Mouse (Mus musculus): Measurements from ENCODE around the gene Serpine1.

Serpine1 gene

DNA sequence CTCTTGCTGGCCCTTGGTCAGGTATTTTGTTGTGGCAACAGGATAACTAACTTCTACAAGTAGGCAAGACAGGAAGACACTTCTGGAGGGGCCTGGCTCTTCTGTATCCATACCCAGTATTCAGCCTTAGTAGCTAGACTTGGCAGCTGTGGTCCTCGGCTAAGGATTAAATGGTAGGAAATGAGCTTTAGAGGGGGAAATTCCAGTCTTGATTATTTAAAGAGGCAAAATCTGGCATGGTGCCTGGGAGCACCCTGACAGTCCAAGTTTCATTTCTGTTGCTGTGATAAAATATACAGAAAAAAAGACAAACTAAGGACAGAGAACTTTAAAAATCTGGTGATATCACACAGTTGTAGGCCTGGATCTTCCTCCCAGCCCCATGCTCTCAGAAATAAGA is 24.0 kb upstream of the Serpine1 start:
- no peak for DNase-seq (ENCODE audit: low read depth, low spot score)

DNA sequence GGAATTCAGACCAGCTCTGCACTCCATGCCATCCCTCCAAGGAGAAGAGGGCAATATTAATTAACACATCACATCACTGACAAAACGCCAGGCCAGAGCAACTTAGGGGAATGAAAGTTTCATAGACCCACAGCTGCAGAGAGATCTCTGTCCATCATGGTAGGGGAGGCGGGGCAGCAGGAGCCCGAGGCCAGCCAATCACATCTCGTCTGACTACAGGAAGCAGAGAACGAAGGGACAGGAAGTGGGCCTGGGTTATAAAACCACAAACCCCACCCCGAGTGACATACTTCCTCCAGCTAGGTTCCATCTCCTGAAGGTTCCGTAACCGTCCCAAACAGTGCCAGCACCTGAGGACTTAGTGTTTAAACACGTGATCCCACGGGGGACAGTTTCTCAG is 23.1 kb upstream of the Serpine1 start:
- DNase-seq (ENCODE audit: low read depth, low spot score), result no peak

DNA sequence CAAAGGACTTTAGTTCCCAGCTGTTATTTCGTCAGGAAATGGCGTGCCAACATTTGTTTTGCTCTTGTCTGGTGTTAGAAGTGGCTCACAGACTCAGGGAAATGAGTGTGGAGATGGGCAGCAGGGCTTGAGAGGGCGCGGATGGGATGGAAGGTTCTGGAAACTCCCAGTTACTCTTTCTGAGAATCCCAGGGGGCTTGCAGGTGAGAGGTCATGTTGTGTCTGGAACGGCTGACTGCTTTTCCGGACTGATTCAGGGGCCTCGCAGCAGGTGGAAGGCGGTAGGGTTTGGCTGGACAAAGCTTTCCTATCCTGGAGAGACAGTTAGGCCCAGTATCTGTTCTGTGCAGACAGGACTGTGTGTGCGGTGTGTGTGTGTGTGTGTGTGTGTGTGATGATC is 21.7 kb upstream of the Serpine1 start:
- no peak for DNase-seq (ENCODE audit: low read depth, low spot score)

DNA sequence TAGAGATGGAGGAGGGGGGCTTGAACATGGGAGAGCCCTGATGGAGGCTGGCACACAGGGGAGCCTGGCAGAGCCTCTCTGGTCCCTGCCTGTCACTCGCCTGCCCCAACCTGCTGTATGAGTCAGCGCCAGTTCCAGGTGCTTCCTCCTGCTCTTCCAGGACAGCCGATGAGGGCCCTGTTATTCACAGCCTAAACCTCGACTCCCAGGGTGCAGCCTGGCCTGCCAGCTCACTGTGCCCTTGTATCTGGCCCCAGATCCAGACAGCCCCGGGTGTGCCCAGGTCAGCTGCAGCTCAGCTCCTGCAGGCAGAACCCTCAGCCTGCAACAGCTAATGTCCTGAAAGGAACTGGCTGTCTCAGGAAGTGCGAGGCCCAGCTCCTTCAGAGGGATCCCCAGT is 19.5 kb upstream of the Serpine1 start:
- DNase-seq (ENCODE audit: low read depth, low spot score), result no peak

DNA sequence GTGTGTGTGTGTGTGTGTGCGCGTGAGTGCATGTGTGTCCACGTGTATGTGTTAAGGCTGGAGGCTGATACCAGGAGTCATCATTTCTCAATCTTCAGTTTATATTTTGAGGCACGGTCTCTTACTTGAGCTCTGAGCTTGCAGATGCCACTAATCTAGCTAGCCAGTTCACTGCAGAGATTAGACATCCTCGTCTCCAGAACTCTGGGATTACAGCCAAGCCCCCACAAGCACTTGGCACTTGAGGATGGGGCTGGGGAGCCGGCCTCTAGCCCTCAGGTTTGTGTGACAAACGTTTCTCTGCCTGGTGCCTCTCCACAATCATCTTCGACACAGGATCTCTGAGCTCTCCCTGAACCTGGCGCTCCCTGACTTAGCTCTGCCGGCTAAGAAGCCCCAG is 18.8 kb upstream of the Serpine1 start:
- no peak for DNase-seq (ENCODE audit: low read depth, low spot score)

DNA sequence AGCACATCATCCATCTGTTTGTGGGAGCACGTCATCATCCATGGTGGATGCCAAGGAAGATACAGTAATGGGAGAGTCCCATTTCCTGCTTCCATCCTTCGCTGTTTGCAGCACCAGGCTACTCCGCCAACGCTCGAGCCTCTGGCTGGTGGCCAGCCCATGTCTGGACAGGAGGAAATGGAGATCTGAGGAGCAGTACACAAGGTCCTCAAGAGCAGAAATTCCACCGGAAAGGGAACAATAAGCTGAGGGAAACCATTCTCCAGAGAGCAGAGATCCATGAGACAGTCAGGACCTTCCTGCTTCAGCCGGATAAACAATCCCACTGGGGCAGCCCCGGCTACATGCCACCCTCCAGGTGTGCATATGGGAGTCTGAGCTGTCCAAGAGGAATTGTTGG is 15.3 kb upstream of the Serpine1 start:
- no peak for DNase-seq (ENCODE audit: low read depth, low spot score)

DNA sequence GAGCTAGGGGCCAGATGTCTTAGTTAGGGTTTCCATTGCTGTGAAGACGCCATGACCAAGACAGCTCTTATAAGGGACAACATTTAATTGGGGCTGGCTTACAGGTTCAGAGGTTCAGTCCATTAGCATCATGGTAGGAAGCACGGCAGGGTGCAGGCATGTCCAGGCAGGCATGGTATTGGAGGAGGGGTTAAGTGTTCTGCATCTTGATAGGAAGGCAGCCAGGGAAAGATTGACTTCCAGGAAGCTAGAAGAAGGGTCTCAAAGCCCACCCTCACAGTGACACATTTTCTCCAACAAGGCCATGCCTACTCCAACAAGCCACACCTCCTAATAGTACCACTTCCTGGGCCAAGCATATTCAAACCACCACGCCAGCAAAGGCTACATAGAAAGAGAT is 13.7 kb upstream of the Serpine1 start:
- no peak for DNase-seq (ENCODE audit: low read depth, low spot score)

DNA sequence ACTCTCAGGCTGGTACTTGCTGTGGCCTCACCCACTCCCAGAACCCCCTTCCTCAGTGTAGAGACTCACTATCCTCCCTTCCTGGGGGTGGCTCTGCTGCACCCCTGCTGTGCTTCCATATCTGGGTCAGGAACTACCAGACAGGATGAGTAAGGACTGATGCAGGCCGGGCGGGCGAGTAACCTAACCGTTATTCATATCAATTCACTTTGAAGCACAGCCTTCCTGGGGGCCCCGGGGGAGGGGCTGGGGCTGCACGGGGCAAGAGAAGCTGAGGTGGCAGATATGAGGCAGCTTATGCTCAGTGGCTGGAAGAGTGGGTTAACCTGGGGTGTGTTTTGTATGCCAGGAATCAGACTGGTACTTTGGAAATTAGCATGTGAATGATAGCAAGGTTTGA is 13.0 kb upstream of the Serpine1 start:
- DNase-seq (ENCODE audit: low read depth, low spot score), result no peak

DNA sequence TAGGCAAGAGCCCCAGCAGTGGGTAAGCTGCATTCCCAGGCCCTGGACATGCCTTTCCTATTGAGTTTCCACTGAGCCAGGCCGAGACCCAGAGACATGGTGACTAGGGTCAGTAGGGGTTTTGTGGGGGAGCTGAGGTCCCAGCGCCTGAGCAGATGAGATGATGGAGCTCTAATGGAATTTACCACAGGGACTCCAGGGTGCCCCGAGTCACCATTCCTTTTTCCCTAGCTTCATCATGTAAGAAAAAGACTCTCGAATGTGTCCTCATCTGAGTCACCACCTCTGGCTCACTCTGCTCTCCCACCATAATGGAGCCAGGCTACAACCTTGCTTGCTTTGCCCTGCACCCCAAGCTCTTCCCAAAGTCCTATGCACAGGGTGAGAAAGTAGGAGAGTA is 11.0 kb upstream of the Serpine1 start:
- DNase-seq (ENCODE audit: low read depth, low spot score), result no peak

DNA sequence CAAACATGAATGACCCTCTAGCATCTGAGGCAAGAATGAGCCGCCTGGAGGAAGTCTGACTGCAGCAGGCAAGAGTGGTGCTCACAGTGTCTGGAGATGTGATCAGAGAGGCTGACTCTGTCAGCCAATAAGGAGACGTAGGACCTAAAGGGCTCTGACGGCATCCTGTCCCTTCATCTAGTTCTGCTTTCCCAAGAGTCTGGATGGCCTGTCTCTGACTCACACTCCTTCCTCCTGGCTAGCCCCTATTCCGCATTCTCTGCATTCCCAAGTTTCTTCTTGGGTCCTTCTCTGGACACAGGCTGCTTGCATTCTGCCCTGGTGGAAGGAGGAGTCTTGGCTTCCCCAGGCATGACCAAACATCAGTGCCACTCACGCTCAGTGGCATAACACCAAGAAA is 7.8 kb upstream of the Serpine1 start:
- DNase-seq (ENCODE audit: low read depth, low spot score), result peak; percentile 45

DNA sequence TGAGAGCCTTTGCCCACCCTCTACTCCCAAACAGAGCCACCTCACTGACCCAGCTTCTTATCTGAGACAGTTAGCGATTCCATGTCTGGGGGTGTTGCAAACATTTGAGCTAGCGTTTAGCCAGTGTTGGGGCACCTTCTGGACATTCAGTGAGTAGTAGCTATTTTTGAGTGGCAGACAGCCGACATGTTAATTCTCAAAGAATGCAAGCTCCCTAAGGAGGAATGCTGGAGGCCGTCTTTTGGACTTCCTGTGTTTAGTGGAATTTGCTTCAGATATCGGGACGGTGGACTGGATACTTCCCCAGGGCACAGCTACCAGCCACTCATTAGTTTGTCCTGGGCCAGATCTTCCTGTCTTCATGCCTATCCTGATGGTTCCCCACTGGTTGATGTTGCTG is 6.5 kb upstream of the Serpine1 start:
- DNase-seq (ENCODE audit: low read depth, low spot score), result peak; percentile 16

DNA sequence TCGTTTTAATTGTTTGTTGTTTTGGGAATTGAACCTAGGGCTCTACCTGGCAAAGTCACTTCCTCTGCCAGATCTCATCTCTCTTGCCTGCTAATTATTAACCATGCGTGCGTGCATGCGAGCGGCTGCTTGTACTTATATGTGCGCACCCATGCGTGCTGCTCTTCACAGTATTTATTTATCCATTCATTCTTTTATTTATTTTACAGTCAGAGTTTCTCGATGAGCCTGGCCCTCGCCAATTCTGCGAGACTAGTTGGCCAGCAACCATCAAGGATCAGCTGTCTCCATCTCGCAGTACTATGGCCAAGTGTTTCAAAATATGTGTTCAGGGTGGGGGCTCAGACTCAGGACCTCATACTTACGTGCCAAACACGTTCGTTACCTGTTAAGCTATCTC is 6.0 kb upstream of the Serpine1 start:
- no peak for DNase-seq (ENCODE audit: low read depth, low spot score)

DNA sequence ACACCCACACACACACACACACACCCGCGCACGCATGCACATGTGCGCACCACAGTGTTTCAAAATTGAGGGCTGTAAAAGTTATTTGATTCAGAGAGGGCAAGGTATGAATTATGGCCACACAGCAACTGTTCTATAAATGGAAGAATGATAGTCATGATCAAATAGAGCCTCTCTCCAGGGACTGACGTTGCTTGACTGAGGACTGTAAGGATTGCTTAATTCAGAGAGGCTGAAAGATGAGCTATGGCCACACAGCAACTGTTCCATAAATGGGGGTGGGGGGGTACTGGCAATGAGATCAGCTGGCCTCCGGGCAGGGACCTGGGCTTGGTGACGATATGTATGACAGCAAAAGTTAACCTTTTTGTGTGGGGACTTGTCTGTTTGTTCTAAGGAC is 5.1 kb upstream of the Serpine1 start:
- no peak for DNase-seq (ENCODE audit: low read depth, low spot score)

DNA sequence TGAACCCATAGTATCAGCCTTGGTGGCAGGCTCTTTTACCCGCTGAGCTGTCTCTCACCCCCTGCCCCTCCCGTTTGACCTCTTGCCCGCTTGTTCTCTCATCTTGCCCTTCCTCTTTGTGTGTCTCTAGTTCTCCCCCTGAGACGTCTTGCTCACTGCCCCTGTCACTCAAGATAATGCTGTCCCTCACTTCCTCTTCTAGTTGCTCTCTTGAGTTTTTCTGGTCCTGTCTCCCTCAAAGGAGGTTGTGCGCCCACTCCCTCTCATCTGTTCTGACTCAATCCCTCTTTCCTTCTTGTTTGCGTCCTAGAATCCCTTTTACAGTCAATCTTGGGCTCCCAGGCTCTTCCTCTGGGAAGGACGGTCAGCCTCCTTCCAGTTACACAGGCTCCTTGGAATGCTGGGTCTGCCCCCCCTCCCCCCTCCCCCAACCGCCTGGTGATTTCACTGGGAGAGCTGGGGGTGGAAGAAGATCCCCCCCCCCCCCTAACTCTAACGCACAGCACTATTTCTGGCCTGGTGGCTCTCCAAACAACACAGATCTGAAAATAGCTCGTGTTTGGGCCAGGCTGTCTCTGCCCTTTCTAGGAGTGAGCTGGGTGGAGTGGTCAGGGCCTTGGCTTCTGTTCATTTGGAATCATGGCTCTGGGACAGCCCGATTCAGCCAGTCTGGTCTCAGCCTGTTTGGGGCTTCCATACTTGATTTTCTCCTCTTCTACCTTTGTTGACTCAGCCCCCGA is 4.3 kb upstream of the Serpine1 start:
- no peak for DNase-seq (ENCODE audit: low read depth, low spot score)

DNA sequence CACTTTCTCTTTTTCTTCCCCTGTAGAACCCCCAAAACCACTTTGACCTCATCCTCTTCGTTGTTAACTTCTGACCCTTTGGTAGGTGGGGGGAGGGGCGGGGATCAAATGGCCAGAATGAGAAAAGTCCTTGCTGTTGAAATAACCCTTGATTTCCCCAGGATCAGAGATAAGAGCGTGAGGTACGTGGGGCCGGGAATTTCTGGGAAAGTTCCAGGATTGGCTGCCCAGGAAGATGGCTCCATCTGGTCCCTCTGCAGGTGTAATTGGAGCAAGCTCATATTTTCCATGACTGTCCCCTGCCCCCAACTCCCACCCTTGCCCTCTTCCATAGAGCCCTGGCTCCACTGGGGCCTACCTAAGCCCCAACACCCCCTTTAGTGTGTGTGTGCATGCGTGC is 3.7 kb upstream of the Serpine1 start:
- DNase-seq (ENCODE audit: low read depth, low spot score), result no peak

DNA sequence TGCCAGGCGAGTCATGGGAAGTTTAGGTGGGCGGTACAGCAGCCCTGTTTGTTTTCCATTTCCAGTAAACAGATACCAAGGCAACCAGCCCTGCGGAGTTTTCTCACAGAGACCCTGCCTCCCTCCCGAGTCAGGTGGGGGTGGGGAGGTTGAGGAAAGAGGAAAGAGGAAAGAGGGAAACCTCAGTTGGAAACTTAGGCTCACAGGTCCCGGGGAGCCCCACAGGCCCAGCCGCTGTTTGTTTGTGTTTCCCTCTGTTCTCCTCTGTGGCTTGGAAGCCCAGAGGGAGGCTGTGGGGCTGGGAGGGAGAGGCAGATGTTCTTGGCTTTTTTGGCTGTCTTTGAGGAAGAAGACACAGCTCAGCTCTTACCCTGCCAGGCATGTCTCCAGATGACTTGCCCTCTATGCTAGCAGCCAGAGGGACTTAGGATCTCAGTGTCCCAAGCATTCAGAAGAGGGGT is 2.2 kb upstream of the Serpine1 start:
- DNase-seq (ENCODE audit: low read depth, low spot score), result no peak

DNA sequence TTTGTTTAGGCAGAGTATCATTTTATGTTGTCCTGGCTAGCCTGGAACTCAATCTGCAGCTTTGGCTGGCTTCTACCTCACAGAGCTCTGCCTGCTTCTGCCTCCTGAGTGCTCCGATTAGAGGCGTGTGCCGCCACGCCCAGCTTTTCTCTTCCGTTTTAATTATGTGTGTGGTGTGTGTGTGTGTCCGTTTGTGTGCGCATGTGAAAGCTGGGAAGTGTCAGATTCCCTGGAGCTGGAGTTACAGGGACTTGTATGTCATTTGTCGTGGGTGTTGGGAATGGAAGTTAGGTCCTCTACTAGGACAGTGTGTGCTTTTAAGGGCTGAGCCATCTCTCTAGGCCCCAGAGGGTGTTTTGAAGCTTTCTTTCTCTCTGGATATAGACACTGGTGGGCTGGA is 1.1 kb upstream of the Serpine1 start:
- DNase-seq (ENCODE audit: low read depth, low spot score), result no peak

DNA sequence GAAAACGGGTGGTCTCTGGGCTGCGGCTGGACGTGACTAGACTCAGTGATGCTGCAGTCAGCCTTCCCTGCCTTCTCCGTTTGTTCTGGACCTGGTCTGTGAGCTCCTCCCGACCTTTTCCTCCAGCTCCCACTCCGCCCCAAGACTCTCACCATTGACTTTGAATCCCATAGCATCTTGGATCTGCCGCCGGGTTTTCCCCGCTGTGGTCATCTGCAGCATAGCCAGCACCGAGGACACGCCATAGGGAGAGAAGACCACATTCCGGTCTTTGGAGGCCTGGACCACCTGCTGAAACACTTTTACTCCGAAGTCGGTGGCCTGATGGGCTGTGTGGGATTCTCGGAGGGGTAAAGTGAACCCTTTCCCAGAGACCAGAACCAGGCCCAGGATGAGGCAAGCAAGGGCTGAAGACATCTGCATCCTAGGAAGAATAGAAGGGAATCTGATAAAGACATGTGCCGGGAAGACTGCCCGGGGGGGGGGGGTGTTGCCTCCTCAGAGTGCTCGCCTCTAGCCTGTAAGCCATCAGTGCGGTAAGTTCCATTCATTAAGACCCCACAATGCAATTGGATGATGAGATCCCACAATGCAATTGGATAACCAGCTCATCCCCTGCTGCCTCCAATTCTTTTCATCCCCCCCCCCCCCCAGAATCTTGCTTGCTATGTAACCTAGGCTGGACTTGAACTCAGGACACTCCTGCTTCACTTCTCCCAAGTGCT is 1.0 kb downstream of the Serpine1 start:
- no peak for DNase-seq (ENCODE audit: low read depth, low spot score)

DNA sequence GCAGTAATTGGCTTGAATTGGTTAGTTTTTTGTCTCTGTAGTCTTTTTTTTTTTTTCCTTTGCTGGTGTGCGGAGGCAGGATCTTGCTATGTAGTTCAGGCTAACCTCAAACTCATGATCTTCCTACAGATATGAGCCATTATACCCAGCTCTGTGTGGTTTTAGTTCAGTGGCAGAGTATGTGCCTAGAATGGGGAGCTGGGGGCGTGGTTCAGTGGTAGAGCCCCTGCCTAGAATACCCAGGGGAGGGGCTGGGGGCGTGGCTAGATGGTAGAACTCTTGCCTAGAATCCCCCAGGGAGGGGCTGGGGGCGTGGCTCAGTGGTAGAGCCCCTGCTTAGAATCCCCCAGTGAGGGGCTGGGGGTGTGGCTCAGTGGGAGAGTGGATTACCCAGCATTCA is 3.4 kb downstream of the Serpine1 start:
- DNase-seq (ENCODE audit: low read depth, low spot score), result no peak

DNA sequence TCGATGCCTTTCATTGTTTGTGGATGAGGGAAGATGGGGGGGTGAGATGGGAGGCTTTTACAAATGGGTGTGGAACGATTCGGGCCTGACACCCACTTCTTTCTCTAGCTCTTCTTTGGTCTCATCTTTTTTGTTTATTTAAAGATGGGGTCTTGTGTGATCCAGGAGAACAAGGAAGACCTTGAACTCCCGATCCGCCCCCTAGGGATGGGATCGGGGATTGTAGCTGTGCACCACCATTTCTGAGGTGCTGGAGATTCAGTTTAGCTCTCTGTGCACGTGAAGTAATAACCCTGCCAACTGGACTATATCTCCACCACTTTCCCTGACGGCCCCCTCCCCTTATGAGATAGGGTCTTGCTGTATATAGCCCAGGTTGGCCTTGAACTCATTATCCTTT is 6.1 kb downstream of the Serpine1 start:
- DNase-seq (ENCODE audit: low read depth, low spot score), result no peak

DNA sequence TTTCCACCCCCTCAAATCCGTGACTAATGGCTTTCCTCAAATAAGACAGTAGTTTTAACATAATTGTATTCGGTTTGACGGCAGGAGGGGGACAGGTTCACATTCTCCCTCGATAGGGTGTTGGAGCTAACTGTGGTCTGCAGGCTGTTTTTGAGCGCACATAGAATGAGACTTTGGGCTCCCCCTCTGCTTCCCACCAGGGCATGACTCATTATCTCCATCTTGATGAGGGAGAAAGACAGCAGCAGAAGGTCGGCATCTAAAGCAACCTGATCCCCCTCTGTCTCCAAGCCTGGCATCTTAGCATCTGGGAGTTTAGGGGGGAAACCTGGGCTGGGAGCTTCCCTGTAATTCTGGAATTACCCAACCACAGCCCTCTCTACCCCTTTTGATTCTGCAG is 6.6 kb downstream of the Serpine1 start:
- DNase-seq (ENCODE audit: low read depth, low spot score), result no peak

DNA sequence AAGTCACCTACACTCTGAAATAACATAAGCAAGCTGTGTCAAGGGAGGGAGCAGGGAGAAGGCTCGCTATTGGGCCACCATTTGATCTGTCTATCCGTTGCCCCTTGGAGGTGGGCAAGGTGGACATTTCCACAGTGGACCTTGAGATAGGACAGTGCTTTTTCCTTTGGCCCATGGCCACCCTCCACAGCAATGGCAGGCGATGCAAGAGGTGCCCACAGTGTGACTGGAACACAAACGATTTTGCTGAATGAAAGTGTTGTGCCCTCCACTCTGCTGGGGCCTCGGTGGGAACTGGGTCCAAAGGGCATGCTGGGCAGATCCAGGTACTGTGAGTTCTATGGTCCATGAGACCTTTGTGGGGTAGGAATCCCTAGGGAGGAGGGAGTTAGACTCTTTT is 9.5 kb downstream of the Serpine1 start:
- DNase-seq (ENCODE audit: low read depth, low spot score), result no peak

DNA sequence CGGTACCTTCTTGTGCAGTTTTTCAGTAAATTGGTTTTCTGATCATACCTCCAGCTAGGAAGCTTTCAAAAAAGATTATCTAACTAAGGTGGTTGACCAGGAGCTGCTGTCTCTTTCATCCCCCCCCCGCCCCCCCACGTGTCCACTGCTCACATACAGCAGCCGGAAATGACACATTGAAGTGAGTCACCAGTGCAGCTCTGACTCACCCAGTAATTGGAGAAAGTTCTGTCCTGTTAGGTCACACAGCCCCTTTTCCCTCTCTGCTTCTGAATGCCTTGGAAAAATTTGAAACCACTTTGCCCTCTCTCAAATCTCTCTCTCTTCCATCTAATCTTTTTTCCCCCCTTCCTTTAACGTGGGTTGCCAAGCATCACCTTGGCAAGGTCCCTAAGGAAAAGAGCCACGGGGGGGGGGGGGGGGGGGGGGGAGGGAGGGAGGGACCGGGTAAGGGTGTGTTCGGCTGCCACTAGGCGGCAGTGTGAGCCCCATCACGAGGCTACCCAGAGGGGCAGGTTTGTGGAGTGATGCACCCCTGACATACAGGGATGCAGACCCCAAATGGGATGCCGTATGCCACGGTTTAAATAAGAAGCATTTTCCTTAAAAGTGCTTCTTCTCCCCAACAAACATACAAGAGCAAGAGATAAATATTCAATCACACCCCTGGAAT is 10.1 kb downstream of the Serpine1 start:
- no peak for DNase-seq (ENCODE audit: low read depth, low spot score)

Data from mesoderm, embryonic 11.5 days (tissue).